Mouse (Mus musculus): ENCODE data around the gene Engase. TPM values are rescaled to one million over a fixed set of nuclear protein-coding genes. Genes with fewer than 3 reads are reported as not detected.
A peak's percentile ranks its signal among the peaks of the same experiment; 100 is the strongest.

The Engase gene
- polyA plus RNA-seq, 1 experiment = 32.7 TPM

DNA sequence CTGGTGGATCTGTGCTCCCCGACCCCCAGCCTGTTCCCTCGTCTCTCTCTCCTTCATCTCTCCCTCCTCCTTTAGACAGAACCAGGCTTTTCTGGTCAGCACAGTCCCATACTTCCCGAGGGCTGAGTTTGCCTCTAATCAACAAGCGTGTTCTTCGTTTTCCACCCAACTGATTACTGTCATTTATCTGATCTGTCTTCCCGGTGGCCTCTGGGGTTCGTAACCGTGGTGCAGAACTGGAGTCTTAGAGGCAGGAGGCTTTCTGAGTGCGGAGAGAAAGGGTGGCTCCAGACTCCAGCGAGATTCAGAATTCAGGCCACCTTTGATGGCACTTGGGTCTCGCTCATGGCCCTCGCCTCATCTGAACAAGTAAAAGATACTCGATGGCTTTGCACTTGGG is 42.5 kb upstream of the Engase start:
- Histone ChIP-seq H3K27ac (ENCODE audit: insufficient read depth, low read depth, low read length) (no peak overlapping the region), H3K4me3 (ENCODE audit: insufficient read depth, low read length) (no peak overlapping the region), H3K4me1 (ENCODE audit: control insufficient read depth, insufficient read depth, low read length) (peaks cover 4% of the 10 kb centered on the region; the same call in 1 of the 2 replicates)
- no peak for TF ChIP-seq CTCF (IDR thresholded peaks at IDR 0.05; ENCODE audit: low read depth, low read length)

DNA sequence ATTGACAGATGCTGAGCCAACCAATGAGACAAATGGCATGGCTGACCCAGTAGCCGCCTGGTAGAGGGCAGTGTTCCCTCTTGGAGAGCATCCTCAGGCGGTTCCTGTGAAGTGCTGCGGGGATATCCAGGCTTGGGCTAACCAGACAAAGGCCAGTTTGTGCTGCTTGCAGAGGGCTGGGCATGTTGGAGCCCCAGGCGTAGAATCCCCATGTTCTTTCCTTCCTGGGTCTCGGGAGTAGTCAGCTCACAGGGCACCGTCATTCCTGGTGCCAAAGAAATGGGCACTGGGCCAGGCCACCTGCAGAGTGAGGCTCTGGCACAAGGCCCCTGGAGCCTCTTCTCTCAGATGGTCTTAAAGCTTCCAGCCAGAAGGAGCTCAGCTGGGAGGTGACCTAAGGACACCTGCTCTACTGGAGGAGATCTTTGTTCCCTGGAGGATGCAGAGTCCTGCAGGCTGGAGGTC is 40.1 kb upstream of the Engase start:
- H3K27ac ChIP-seq (ENCODE audit: insufficient read depth, low read depth, low read length) = no peak overlapping the region

DNA sequence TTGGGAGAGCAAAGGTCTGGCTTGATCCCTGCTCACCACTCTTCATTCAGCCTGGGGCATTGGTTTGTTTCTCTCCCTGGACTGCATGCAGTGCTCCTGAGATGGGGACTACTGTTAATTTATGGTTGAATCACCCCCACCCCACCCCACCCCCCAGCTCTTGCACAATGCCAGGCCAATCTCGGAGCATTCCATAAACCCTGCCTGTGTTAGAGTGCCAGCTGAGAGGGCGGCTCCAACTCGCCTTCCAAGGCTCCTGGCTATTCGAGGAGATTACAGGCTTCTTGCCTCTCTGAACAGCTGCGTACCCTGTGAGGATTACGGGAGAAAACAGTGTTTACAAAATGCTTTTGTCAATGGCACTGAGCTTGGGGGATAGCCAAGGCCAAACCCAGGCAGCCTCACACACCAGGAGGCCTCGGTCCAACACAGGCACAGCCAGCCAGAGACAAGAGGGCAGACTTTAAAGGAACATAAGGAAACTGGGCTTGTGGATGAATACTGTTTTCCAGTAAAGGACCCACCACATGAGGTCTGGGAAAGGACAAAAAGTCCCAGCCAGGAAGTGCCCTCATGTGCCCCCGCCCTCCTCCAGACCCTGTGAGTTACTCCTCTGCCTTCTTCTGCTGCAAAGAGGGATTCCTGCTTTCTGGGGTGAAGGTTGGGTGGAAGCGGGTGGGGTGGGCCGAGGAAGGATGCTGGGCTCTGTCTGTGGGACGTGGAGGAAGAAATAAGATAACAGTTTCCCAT is 37.8 kb upstream of the Engase start:
- no peak for TF ChIP-seq POLR2A (IDR thresholded peaks at IDR 0.05; ENCODE audit: borderline replicate concordance, low read depth, low read length)
- TF ChIP-seq CTCF (IDR thresholded peaks at IDR 0.05; ENCODE audit: low read depth, low read length) = no peak
- 0 out of 2 replicates have a peak, but pooled peaks cover 2% of the 10 kb centered on the region for H3K4me1 ChIP-seq (ENCODE audit: control insufficient read depth, insufficient read depth, low read length)
- H3K27ac ChIP-seq (ENCODE audit: insufficient read depth, low read depth, low read length) = no peak overlapping the region
- no peak overlapping the region for H3K4me3 ChIP-seq (ENCODE audit: insufficient read depth, low read length)

More for the DNA sequence above, 40.1 kb upstream of the Engase start:
- Histone ChIP-seq H3K4me1 (ENCODE audit: control insufficient read depth, insufficient read depth, low read length) (0 out of 2 replicates have a peak, but pooled peaks cover 2% of the 10 kb centered on the region), H3K4me3 (ENCODE audit: insufficient read depth, low read length) (no peak overlapping the region)
- TF ChIP-seq POLR2A (IDR thresholded peaks at IDR 0.05; ENCODE audit: borderline replicate concordance, low read depth, low read length) (no peak), CTCF (IDR thresholded peaks at IDR 0.05; ENCODE audit: low read depth, low read length) (no peak)

DNA sequence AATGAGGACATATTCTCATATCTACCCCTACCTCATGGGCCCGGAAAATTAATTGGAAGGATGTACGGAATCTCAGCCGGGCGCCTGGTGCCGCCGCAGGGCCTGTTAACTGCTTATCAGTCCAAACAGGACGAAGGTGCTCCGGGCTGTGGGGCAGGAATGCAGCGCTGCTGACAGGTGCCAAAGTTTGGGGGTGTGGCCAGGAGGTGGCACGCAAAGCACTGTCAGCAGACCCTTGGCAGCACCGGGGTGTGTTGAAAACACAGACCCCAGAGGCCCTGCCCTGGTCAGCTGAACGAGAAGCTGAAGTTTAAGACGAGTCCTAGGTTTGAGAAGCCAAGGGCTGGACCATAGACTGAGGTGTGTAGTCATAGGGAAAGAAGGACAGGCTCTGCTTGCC is 33.9 kb upstream of the Engase start:
- TF ChIP-seq CTCF (IDR thresholded peaks at IDR 0.05; ENCODE audit: low read depth, low read length) (no peak), POLR2A (IDR thresholded peaks at IDR 0.05; ENCODE audit: borderline replicate concordance, low read depth, low read length) (no peak)
- Histone ChIP-seq H3K4me1 (ENCODE audit: control insufficient read depth, insufficient read depth, low read length) (0 out of 2 replicates have a peak, but pooled peaks cover 2% of the 10 kb centered on the region), H3K4me3 (ENCODE audit: insufficient read depth, low read length) (no peak overlapping the region), H3K27ac (ENCODE audit: insufficient read depth, low read depth, low read length) (no peak overlapping the region)

DNA sequence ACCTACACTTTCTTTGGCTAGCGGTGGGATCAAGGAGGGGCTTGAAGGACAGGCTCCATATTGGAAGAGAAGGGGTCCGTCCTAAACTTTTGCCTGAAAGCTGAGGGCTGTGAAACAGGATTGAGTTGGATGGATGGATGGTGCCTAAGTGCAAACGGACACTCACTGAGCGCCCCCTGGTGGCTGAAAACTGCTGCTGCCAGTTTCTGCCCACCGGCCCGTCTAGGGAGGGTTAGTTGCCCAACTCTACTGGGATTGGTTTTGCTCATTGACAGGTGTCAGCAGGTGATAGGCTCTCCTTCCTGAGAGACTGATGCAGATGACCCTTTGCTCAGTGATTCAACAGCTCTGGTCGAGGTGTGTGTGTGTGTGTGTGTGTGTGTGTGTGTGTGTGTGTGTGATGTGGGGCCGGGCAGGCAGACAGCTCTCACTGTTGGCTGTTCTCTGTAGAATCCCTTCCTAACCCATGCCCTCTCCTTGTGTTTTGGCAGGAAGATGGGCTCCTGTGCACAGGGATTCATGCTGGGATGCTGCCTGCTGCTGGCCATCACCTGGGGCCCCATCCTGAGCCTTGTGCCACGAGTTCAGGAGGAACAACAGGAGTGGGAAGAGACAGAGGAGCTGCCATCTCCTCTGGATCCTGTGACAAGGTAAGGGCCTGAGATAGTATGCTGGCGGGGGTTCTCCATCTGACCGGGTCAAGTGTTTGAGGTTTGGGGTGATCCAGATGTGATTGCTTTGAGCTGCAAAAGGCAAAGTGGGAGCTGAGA is 33.2 kb upstream of the Engase start:
- Histone ChIP-seq H3K4me1 (ENCODE audit: control insufficient read depth, insufficient read depth, low read length) (0 out of 2 replicates have a peak, but pooled peaks cover 2% of the 10 kb centered on the region), H3K4me3 (ENCODE audit: insufficient read depth, low read length) (no peak overlapping the region), H3K27ac (ENCODE audit: insufficient read depth, low read depth, low read length) (no peak overlapping the region)
- TF ChIP-seq POLR2A (IDR thresholded peaks at IDR 0.05; ENCODE audit: borderline replicate concordance, low read depth, low read length) (no peak), CTCF (IDR thresholded peaks at IDR 0.05; ENCODE audit: low read depth, low read length) (peak; percentile 94)

DNA sequence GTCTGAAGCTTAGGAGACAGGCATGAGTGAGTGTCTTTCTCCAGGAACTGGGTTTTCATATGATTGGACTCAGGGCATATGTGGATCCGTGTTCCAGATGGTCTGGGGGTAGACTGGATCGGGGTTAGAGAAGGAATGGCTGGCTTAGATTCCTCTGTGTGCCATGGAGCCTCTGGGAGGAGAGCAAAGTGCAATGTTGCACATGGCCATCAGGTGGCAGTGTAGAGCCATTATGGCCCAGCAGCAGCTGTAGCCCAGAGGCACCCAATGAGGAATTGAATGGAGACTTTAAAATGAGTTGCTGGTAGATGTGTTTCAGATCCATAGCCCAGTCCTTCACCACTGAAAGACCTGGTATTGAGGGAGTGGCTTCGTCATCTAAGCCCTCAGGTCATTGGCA is 30.8 kb upstream of the Engase start:
- TF ChIP-seq POLR2A (IDR thresholded peaks at IDR 0.05; ENCODE audit: borderline replicate concordance, low read depth, low read length) (no peak), CTCF (IDR thresholded peaks at IDR 0.05; ENCODE audit: low read depth, low read length) (peak; percentile 82)
- Histone ChIP-seq H3K4me3 (ENCODE audit: insufficient read depth, low read length) (no peak overlapping the region), H3K27ac (ENCODE audit: insufficient read depth, low read depth, low read length) (no peak overlapping the region), H3K4me1 (ENCODE audit: control insufficient read depth, insufficient read depth, low read length) (no peaks in the 10 kb centered on the region)

DNA sequence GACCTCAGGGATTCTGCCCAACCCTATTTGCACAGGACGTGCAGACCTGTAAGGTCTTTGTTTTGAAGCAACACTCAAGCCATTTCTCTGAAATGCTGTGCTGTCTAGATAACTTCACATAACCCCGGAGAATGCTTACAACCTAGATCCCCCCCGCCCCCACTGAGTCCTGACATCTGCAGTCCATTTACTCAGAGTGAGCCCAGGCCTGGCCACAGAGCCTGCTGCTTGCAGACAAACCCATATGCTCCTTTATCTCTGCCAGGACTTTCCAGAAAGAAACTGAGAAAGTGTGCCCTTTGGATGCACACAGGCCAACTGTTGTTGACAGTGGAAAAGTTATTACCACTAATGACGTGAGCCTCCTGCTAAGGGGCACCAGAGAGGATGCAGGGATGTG is 29.3 kb upstream of the Engase start:
- no peak overlapping the region for H3K4me3 ChIP-seq (ENCODE audit: insufficient read depth, low read length)
- TF ChIP-seq POLR2A (IDR thresholded peaks at IDR 0.05; ENCODE audit: borderline replicate concordance, low read depth, low read length) (no peak), CTCF (IDR thresholded peaks at IDR 0.05; ENCODE audit: low read depth, low read length) (no peak)
- H3K4me1 ChIP-seq (ENCODE audit: control insufficient read depth, insufficient read depth, low read length) = no peaks in the 10 kb centered on the region

GRCm38 (mm10) chr11:118448385-118448784 is 28.2 kb upstream of the Engase start:
- TF ChIP-seq CTCF (IDR thresholded peaks at IDR 0.05; ENCODE audit: low read depth, low read length) (no peak), POLR2A (IDR thresholded peaks at IDR 0.05; ENCODE audit: borderline replicate concordance, low read depth, low read length) (no peak)
- Histone ChIP-seq H3K4me3 (ENCODE audit: insufficient read depth, low read length) (no peak overlapping the region), H3K4me1 (ENCODE audit: control insufficient read depth, insufficient read depth, low read length) (no peaks in the 10 kb centered on the region), H3K27ac (ENCODE audit: insufficient read depth, low read depth, low read length) (no peak overlapping the region)

More for the DNA sequence above, 29.3 kb upstream of the Engase start:
- H3K27ac ChIP-seq (ENCODE audit: insufficient read depth, low read depth, low read length) = no peak overlapping the region

- Histone ChIP-seq H3K4me1 (ENCODE audit: control insufficient read depth, insufficient read depth, low read length) (peaks cover 20% of the 10 kb centered on the region), H3K4me3 (ENCODE audit: insufficient read depth, low read length) (no peak overlapping the region), H3K27ac (ENCODE audit: insufficient read depth, low read depth, low read length) (no peak overlapping the region)
- no peak for TF ChIP-seq CTCF (IDR thresholded peaks at IDR 0.05; ENCODE audit: low read depth, low read length)
These were observed 25.4 kb upstream of the Engase start for GRCm38 (mm10) chr11:118451211-118451610.

- TF ChIP-seq CTCF (IDR thresholded peaks at IDR 0.05; ENCODE audit: low read depth, low read length) (no peak), POLR2A (IDR thresholded peaks at IDR 0.05; ENCODE audit: borderline replicate concordance, low read depth, low read length) (no peak)
- no peak overlapping the region for H3K4me3 ChIP-seq (ENCODE audit: insufficient read depth, low read length)
- no peak overlapping the region for H3K27ac ChIP-seq (ENCODE audit: insufficient read depth, low read depth, low read length)
- peaks cover 33% of the 10 kb centered on the region for H3K4me1 ChIP-seq (ENCODE audit: control insufficient read depth, insufficient read depth, low read length)
These were observed 23.7 kb upstream of the Engase start for GRCm38 (mm10) chr11:118452955-118453354.

Measured in bone marrow macrophage, adult 2 months (primary cell).